Mouse (Mus musculus) layer of hippocampus, postnatal 14 days (tissue): ENCODE data around the gene Nfatc2ip. TPM values are rescaled to one million over a fixed set of nuclear protein-coding genes. Genes with fewer than 3 reads are reported as not detected.

ENCODE experiments used
- microRNA-seq, 2 experiments: library from miRNA; unstranded; fragments of <30 nt; microRNA quantifications; one replicate each; pipeline ENCODE4 v1.2.0; 2021
- total RNA-seq, 2 experiments: library from RNA; stranded (reverse); gene quantifications; 2 replicates each; pipeline ENCODE4 v1.2.3; 2021

Gene Nfatc2ip
- total RNA-seq, 2 experiments from 2014 or later = 8.0 to 8.1 TPM

Small RNA genes lying within 50 kb of the gene (microRNA-seq; reads per million reads assigned to microRNA genes)
- 0 reads per million in 2 experiments for gene Mir7058

Other genes starting within 250 kb of the Nfatc2ip start
- gene Xpo6, start 196.2 kb downstream of the Nfatc2ip start, total RNA-seq = 100 to 1,000 TPM in 1 of 2 experiments, 10 to 100 TPM in 1; 94.8 to 102 TPM
- 100 to 1,000 TPM; 137 to 140 TPM for gene Sbk1, start 124.1 kb downstream of the Nfatc2ip start, total RNA-seq
- gene Lat, start 27.2 kb downstream of the Nfatc2ip start, total RNA-seq = 1 to 10 TPM in 1 of 2 experiments, under 1 TPM in 1; 0.81 to 1.1 TPM
- 10 to 100 TPM; 79.5 to 82.3 TPM for gene Spns1, start 19.3 kb downstream of the Nfatc2ip start, total RNA-seq
- not detected for gene Cd19, start 18.2 kb upstream of the Nfatc2ip start, total RNA-seq
- gene Rabep2, start 32.0 kb upstream of the Nfatc2ip start, total RNA-seq = 10 to 100 TPM in 1 of 2 experiments, 1 to 10 TPM in 1; 8.9 to 11.5 TPM
- gene Atp2a1, start 66.4 kb upstream of the Nfatc2ip start, total RNA-seq = 1 to 10 TPM in 1 of 2 experiments, under 1 TPM in 1; 0.85 to 2.2 TPM
- 10 to 100 TPM; 65.7 to 68.1 TPM for gene Sh2b1, start 78.7 kb upstream of the Nfatc2ip start, total RNA-seq
- gene Tufm, start 90.6 kb upstream of the Nfatc2ip start, total RNA-seq = 10 to 100 TPM; 79.7 to 88.9 TPM
- gene Atxn2l, start 106.7 kb upstream of the Nfatc2ip start, total RNA-seq = 100 to 1,000 TPM; 122 to 124 TPM
- 100 to 1,000 TPM; 182 to 189 TPM for gene Eif3c, start 169.7 kb upstream of the Nfatc2ip start, total RNA-seq
- gene Apobr, start 188.2 kb upstream of the Nfatc2ip start, total RNA-seq = 1 to 10 TPM in 1 of 2 experiments, under 1 TPM in 1; 0.39 to 1.1 TPM
- 10 to 100 TPM; 24.3 to 28.3 TPM for gene Cln3, start 189.1 kb upstream of the Nfatc2ip start, total RNA-seq
- not detected for gene Il27, start 198.2 kb upstream of the Nfatc2ip start, total RNA-seq
- gene Nupr1, start 234.1 kb upstream of the Nfatc2ip start, total RNA-seq = 1 to 10 TPM; 4.2 to 4.4 TPM